Mouse (Mus musculus): ENCODE measurements around the gene Cisd2.
A peak's percentile ranks its signal among the peaks of the same experiment; 100 is the strongest.

Cisd2 gene

GRCm38 (mm10) chr3:135423608-135424212 is at the start of gene Cisd2:
Cisd2 (minus strand) TSS chr3:135423925.
- DNase-seq (ENCODE audit: low spot score in 2 of 2), result no peak

DNA sequence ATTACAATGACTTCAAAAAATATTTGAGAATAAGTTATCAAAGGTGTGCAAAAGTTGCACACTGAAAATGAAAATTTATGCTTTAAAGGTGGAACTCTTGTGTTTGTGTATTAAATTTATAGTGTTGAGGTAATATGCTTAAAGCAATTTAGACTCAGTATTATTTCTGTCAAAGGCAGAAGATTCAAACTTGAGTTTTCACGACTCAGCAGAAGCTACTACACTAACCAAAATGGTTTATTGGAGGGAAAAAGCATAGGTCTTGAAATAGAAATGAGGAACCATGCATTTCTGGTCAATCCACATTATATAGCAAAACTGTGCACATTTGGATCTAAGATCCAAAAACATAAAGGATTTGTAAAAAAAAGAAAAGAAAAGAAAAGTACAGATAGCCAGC is 47.1 kb upstream of the Cisd2 start:
- DNase-seq (ENCODE audit: low spot score in 2 of 2), result no peak

- DNase-seq (ENCODE audit: low spot score in 2 of 2), result peak in 1 of 2 experiments; percentile 37
Observed at GRCm38 (mm10) chr3:135469974-135470373, 46.2 kb upstream of the Cisd2 start.

GRCm38 (mm10) chr3:135469146-135469545 is 45.4 kb upstream of the Cisd2 start:
- no peak for DNase-seq (ENCODE audit: low spot score in 2 of 2)

- DNase-seq (ENCODE audit: low spot score in 2 of 2), result no peak
Observed at GRCm38 (mm10) chr3:135468402-135468801, 44.7 kb upstream of the Cisd2 start.

GRCm38 (mm10) chr3:135458981-135459380 is 35.3 kb upstream of the Cisd2 start:
- no peak for DNase-seq (ENCODE audit: low spot score in 2 of 2)

DNA sequence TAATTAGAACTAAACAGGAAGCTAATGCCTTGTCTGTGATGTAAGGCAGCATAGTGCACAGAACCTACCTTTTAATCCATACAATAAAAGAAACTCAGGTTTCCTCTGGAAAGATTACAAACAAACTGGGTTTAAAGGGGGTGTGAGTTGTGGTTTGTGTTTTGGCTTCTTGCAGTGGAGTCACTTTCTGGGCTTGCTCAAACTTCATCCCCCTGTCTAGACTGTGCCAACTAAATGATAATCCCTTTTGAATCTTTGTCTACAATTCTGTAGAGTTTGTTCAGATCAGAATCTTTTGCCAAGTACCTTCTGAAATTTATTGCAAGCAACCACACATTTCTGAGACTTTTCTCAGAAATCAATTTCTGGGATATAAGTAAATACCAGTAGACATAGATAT is 21.2 kb upstream of the Cisd2 start:
- no peak for DNase-seq (ENCODE audit: low spot score in 2 of 2)

- no peak for DNase-seq (ENCODE audit: low spot score in 2 of 2)
Observed at GRCm38 (mm10) chr3:135440621-135441020, 16.9 kb upstream of the Cisd2 start.

DNA sequence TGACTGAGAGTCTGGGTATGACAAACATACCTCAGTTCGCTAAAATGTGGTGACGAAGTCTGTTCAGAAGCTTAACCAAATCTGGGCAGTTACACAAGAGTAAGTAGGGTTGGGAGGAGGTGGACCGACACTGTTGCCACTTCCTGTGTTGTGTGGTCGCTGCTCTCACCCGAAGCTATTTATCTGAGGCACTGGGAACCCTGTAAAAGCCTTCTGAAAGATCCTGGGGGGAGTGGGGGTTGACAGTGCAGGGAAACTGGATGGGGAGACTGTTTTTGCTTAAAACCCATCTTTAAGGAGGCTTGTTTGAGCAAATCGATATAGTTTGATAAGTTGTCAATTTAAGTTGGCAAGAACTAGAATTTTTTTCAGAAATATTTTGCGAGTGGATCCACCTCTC is 16.5 kb upstream of the Cisd2 start:
- DNase-seq (ENCODE audit: low spot score in 2 of 2), result no peak

- DNase-seq (ENCODE audit: low spot score in 2 of 2), result no peak
Observed at GRCm38 (mm10) chr3:135439651-135440050, 15.9 kb upstream of the Cisd2 start.

DNA sequence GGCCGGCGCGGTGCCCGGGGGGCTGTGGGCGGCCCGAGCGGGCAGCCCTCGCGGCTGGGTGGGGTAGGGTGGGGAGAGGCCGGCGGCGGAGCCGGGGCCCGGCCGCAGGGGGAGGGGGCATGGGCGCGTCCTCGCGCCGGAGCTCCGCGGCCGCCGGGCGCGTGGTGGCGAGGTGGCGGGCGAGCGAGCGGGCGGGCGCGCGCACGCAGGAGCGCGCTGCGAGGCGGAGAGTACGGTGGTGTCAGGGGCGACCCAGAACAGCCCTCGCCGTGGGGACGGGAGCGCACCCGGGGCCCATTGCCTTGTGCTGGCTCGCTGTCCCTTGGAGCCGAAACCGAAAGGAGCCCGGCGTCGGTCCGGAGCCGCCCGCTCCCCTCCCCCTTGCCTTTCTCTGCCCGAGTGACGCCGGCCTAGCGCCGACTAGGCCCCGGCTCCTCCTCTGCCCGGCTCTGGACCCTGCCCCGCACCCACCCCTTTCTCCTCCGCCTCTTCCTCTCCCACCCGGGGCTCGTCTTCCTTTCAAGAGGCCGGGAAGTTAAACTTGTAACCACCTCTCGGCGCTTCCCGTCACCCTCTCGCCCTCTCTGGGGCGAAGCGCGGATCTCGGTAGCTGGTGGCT is 15.3 kb upstream of the Cisd2 start:
- peak; percentile 41 to 75 for DNase-seq (ENCODE audit: low spot score in 2 of 2)

GRCm38 (mm10) chr3:135438531-135438912 is 14.8 kb upstream of the Cisd2 start:
- peak; percentile 96 to 98 for DNase-seq (ENCODE audit: low spot score in 2 of 2)

- peak; percentile 96 to 98 for DNase-seq (ENCODE audit: low spot score in 2 of 2)
Observed at GRCm38 (mm10) chr3:135437758-135438495, 14.2 kb upstream of the Cisd2 start, which contains the start of gene Ube2d3. Ube2d3 (plus strand) TSS chr3:135438149.

DNA sequence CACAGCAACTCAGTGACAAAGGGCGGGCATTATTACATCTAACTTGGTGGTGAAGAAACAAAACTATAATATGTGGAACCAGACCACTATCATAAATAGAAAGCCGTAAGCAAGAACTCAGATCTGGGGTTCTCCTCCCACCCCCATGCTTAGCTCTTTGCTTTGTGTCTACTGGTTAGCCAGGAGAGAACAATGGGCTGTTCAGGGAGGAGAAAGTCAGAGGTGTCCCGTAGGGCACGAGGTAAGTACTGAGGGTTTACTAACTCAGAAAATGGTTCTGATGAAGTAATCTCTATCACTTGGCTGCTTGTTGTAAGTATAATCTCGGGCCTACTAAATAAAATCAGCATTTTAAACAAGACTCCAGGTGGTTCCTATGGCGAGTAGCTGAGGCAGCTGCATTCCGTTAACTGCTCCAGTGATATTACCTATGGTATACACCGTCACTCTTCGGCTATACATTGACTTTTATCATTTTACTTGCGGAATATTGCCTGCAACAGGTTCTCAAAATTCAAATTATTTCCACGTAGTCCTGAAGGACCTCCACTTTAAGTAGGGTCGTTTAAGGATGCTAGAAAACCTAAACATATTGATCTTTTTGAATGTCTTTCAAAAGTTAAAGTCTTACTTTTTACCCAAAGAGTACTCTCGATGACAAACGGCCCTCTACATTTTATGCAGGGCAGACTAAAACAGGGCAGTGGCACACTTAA is 13.3 kb upstream of the Cisd2 start:
- DNase-seq (ENCODE audit: low spot score in 2 of 2), result no peak

DNA sequence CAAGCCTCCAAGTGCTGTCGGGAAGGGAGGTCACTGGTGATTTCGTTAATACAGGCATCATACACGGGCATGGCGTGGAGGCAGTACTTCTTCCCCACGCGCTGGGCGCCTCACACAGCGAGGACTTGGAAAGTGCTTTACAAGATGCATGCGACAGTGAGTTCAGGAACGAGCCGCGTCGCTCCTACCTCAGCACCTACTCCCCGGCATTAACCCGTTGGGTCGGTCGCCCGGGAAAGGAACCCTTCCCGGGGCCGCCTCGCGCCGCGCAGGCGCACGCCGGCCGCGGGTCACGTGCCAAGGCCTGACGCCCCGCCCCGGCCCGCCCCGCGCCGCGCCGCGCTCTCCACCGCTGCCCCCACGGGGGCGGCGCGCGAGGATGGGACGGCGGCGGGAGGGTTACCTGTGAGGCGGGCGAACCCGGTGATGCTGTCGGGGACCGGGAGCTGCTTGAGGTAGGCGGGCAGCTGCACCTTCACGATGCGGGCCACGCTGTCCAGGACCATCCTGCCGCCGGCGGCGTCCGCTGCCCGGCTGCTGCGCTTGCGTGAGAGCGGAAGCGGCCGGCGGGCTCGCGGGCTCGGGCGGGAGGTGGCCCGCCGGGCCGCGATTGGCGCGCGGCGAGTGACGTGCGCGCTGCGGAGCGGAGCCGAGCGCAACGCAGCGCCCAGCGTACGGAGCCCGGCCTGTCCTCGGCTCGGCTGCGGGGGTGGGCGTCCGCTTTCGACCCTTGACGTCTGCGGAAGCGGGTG is 693 bp downstream of the Cisd2 start:
- peak; percentile 54 to 82 for DNase-seq (ENCODE audit: low spot score in 2 of 2)

DNA sequence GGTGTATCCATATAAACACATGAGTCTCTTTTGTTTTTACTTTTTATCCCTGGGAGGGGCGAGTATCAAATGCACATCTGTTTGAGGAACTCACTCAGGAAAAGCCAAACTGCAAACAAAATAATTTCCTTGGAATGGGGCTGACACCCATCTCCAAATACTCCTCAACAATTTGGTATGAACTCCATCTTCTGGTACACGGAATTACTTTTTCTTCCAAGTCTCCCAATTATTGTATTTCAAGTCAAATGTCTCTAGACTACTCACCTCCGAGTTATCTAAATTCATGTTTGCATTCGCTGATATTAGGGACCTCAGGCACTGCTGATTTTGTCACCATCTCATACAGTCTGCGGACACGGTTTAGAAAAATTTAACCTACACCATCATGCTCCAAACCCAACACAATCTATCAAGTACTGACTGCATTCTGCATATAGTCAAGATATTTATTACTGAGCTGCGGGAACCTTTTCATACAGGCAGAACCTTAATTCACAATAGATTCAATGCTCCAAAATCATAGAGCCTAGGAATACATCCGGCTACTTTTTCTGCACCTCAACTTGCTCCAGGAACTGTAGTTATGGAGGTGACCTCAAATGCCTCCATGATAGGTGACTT is 1.4 kb downstream of the Cisd2 start:
- DNase-seq (ENCODE audit: low spot score in 2 of 2), result no peak

DNA sequence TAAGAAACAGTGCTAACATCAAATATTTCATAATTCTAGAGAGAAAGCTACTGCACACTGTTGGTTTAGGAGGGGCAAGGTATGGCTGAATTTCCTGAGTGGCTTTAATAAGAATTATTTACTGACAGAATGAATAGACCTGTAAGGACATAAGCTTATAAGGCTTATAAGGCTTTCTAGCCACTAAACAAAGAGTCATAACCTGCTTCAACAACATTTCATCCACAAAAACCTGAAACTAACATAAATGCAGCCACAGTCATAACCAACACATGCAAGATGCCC is 2.5 kb downstream of the Cisd2 start:
- no peak for DNase-seq (ENCODE audit: low spot score in 2 of 2)

DNA sequence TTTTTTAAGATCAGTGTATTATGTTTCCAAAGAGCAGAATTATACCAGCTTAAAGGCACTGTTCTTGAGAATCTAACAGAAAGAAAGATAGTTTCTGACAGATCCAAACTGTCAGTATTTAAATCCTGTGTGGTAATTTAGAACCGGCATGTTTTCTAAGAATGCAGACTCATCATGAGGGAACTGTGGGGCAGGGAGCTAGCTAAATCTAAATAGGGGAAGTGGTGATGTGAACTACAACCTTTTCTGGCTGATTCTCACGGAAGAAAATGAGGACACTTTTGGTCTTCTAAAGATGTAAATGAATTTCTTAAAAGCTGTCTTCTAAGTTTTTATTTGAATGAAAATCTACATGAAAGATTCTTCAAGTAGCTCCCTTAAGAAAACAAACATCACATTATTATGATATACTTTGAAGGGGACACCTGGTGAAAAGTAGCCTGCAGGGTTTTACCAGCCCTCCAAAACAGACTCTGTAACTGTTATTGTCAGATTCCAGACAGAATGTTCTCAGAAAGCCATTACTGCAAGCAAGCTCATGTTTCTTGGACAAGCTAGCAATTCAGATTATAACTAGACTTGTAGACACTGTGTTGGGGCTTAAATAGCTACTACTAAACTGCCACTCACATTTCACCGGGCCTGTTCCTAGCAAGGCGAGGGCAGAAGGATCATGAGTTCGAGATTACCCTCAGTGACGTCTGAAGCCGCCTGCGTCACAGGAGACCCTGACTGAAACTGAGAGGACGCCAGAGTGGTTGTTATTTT is 3.0 kb downstream of the Cisd2 start:
- no peak for DNase-seq (ENCODE audit: low spot score in 2 of 2)

DNA sequence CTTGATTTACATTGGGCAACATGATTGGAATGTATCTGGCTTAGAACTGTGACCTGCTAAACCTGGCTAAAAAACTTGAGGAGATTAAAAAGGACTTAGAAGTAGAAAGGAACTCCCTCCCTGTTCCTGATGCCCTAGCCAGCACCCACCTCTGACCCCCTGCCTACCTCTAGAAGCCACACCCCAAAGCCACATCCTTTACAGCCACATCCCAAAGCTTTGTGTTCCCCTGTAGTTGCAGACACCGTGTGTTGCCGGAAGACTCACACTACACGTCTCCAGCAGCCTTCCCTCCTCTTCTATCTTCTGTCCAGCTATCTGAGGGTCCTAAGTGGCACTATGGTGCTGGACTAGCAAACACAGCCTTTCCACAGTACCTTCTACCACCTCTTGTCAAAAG is 5.9 kb downstream of the Cisd2 start:
- DNase-seq (ENCODE audit: low spot score in 2 of 2), result no peak

DNA sequence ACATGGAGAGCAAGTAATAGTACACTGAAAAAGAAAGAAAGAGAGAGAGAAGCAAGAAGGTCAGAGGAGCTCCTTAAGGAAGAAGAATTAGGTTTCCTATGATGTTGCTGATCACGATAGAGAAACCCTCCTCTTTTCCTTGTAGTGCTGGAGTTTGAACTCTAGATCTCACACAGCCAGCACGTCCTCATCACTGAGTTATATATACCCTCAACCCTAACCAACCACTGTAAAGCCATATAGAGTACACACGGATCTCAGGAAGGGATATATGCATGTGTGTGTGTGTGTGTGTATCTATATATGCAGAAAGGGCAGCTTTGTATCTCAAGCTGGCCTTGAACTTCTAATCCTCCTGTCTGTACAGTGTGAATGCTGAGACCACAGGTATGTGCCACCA is 6.5 kb downstream of the Cisd2 start:
- no peak for DNase-seq (ENCODE audit: low spot score in 2 of 2)

DNA sequence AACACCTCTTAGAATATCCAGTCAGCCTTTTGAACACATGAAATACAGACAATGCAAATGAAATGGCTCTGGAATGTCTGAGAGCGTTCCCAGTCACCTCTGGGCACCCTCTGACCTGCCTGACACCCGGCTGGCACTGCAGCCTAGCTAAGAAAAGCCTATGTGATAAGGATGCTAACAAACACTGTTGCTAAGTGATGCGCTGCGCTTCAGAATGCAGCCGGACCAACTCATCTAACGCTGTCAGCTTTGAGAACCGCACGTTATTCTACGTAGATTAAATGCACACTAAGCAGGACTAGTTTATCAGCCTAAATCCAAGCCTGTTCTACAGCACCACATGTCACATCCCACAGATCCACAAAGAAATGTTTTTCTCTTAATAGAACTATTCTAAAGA is 11.9 kb downstream of the Cisd2 start:
- no peak for DNase-seq (ENCODE audit: low spot score in 2 of 2)

Measured in cerebellum, postnatal 4 days (tissue).